Mouse (Mus musculus) frontal cortex, adult (tissue): ENCODE measurements around the gene Pate4.
"Not testable (repeated sequence)": the region's sequence is repeated elsewhere in the genome, so short reads cannot be mapped to it uniquely, and the experiment has no call there.

Source experiments
- ATAC-seq: cut with Nextera tagmentation; 2 replicates; pipeline ENCODE4 v1.9.2; 2017; ENCODE audit warnings: mild to moderate bottlenecking, moderate library complexity, mixed read lengths; ENCODE audit not compliant: low TSS enrichment

Gene Pate4

GRCm38 (mm10) chr9:35611841-35612240 is at the start of gene Pate4:
Pate4 (minus strand) TSS chr9:35611941.
- ATAC-seq: no peak

- no peak for ATAC-seq
These were observed 36.4 kb upstream of the Pate4 start, which contains the start of gene Pate3 for GRCm38 (mm10) chr9:35648102-35648501. Pate3 (minus strand) TSS chr9:35648202.

DNA sequence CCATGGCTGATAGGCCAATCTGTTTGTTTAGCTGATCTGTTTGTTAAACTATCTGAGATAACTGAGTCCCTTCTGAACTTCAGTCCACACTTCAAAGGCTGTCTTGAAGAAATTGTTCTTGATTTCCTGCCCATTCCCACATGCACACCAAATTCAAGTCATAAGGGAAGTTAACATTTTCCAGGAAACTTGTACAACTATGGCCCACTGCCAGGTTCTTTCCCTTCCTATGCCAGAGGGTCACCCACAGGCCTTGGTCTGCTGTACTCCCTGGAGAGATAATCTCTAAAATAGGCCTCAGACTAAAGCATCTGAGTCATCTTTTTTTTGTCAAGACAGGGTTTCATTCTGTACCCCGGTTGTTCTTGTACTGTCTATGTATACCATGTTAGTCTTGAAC is 21.2 kb upstream of the Pate4 start:
- ATAC-seq: no peak

- not testable (repeated sequence) for ATAC-seq
These were observed 5.0 kb upstream of the Pate4 start for GRCm38 (mm10) chr9:35616784-35617183.

DNA sequence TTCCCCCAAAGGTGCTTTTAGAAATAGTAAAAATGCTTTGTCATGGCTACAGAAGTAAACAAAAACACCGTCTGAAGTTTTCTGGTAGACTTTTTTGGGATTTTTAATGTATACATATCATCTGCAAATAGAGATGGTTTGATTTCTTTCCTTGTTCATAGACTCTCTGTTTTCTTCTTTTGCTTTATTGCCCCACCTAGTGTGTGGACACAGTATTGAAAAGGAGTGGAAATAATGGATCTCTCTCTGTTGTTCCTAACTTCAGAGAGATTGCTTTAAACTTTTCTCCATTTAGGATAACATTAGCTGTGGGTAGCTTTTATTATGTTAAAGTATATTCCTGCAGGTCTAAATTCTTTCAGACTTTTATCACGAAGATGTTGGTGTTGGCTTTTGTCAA is 2.3 kb upstream of the Pate4 start:
- peak; percentile 72; the same call in 1 of the 2 replicates for ATAC-seq

DNA sequence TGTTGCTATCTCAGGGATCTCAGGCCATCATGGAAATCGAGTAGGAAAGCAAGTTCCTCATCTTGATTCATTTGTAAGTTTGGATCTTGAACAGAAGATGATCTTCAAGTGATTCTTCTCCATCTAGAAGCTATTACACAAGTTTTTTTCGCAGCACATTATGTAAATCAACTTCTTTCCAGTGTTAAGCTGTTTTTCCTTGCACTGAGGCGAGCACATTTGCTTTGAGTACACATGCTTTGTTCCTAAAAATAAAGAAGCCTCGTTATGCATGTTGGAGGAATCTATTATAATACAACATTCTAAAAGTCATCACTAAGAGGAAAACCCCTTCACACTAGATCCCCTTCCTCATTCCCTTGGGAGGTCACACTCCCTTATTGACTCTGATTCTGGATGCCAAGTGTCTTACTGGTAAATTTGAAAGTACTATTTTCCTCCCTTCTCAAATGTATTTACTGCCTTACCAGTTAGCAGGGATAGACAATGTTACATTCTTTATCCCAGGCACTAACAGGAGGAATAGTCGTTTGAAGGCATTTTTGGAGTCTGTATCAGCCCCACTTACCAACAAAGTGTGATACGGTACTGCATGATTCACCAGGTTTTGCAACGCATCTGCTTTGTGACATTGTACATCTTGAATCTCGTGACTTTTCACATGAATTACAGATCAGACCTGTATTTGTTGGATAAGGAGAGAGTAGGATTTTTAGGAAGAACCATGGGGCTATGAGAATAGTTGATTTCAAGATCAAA is 3.9 kb downstream of the Pate4 start:
- peak; percentile 97 for ATAC-seq

GRCm38 (mm10) chr9:35592903-35593302 is 18.8 kb downstream of the Pate4 start:
- peak; percentile 90 for ATAC-seq

GRCm38 (mm10) chr9:35587674-35588073 is 24.1 kb downstream of the Pate4 start:
- no peak for ATAC-seq

- ATAC-seq: no peak
These were observed 37.3 kb downstream of the Pate4 start for GRCm38 (mm10) chr9:35574416-35574815.

DNA sequence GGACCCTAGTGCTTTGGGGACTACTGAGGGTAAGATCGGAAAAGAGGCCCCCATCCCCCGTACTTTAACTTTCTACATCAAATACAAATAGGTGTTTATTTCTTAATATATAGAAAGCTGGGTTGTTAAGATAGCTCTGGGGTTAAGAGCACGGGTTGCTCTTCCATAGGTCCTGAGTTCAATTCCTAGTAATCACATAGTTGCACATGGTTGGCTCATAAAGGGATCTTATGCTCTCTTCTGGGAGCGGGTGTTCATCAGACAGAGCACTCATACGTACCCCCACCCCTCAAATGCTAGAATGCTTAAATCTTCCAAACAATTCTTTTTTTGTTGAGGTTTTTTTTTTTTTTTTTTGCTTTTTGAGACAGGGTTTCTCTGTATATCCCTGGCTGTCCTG is 41.1 kb downstream of the Pate4 start:
- ATAC-seq: no peak

DNA sequence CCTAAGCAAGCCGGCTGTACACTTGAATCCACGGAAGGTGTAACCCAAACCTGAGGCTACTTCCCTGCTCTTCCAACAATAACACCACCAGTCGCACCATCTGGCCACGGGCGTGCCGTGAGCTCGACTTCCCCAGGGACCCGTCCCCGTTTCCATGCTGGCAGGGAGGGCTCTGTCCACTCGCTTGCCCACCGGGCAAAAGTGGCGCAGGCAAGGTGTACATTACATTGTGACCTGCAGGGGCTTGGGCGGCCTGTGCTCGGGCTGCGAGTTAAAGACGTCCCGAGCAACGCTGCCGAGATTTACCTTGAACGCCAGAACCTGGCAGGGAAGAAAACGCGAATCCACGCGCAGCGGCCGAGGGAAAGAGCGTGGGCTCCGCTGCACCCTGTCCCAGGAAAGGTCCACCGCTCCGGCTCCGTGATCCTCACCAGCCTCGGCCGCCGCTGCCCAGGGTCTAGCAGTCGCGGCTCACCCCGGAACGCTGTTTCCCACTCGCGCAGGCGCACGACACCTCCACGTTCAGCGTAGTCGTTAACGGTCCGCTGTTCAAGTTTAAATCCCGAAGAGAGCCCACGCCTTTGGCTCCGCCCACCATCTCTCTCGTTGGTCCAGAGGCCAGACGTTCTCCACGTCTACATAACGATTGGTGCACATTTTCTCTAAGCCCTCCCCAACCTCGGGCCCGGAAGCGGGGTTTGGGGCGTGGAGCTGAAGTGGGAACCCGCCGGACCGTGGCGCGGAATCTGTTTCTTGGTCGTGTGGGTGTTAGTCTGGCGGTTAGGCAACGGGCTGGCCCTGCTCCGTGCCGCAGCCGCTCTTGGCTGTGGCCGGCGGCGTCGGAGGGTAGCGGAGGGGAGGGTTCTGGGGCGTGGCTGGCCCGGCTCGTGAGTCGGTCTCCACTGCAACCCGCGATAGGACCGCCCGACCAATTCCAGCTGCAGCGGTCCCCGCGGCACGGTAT is 41.9 kb downstream of the Pate4 start, which contains the start of the genes Pate2 and Hyls1:
Gene Pate2, plus strand, starts transcription at position 714 of the 964 bp plus-strand sequence.
Gene Hyls1, minus strand, starts transcription at position 828 of the 964 bp plus-strand sequence.
- ATAC-seq: peak; percentile 96

- no peak for ATAC-seq
These were observed 43.7 kb downstream of the Pate4 start for GRCm38 (mm10) chr9:35567995-35568394.

DNA sequence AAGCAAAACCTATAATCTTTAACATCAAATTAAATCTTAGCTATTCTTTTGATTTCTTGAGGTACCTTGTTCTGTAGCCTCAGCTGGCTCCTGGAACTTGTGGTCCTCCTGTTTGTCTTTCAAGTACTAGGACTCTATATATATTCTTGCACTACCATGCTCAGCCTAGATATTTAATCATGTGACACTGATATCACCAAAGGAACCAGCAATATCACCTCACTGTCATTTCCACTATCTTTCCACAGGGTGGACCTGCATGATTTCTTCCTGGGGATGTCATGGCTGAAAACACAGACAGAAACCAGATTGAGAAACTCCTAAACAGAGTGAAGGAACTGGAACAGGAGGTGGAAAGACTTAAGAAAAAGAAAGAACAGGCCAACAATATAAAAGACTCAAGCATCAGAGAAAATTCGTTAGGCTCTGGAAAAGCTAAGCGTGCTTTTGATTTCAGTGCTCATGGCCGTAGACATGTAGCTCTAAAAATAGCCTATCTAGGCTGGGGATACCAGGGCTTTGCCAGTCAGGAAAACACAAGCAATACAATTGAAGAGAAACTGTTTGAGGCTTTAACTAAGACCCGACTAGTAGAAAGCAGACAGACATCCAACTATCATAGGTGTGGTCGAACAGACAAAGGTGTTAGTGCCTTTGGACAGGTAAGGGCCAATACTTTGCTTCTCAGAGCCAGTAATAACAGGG is 47.1 kb downstream of the Pate4 start:
- ATAC-seq: no peak

DNA sequence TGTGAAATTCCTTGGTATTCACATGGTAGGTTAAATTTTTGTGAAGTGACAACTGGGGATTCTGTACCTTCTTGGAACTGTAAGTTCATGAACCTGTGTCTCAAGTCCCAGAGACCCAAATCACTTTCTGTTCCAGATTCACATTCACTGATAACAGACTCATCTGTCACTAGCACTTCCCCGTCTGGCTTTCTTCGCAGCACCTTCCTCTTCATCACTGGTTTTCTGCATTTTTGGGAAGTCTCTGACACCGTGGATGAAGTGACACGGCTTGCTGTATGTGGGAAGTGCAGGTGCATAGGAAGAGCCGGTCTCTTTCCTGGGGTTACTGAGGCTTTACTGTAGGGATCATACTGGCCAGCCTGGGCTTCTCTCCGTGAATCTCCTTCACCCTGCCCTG is 50.2 kb downstream of the Pate4 start:
- ATAC-seq: no peak

- ATAC-seq: no peak
These were observed 50.7 kb downstream of the Pate4 start for GRCm38 (mm10) chr9:35561076-35561475.

GRCm38 (mm10) chr9:35559009-35559890 is 52.5 kb downstream of the Pate4 start:
- ATAC-seq: peak; percentile 88

DNA sequence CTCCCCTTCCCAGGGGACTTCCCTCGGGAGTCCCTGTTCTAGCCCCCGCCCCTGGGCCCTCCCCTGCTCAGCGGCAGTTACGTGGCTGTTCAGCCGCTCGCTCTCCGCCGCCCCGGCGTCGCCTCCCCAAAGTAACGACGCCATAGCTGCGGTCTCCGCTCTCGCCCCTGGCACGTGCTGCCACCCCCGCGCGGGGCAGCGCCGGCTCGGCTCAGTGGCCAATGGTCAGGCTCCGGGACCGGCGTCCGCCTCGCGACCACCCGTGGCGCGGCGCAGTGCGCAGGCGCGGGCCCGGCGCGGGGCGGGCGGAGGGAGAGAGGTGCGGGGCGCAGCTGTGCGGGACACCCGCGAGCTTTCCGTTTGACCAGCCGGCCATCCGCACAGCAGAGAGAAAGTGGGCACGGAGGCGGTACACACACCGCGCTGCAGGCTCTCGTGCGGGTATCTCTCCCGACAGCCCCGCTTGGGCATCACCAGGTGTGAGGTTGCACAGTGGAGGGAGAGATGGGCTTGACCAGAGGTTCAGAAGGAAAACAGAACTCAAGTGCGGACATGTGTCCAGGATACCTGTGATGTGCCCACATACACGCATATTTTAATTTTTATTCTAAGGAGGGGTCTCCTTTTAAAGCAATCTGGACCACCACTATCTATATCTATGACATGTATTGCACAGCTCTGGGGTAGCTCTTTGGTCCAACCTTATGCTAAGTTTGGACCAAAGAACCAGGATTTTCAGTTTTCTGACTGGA is 53.3 kb downstream of the Pate4 start, which contains the start of the genes Ddx25 and Pus3:
Gene Ddx25, minus strand, starts transcription at position 272 of the 752 bp plus-strand sequence.
Gene Pus3, plus strand, starts transcription at position 339 of the 752 bp plus-strand sequence.
- ATAC-seq: peak; percentile 53
